Mouse (Mus musculus): Measurements from ENCODE around the gene Lcp1.

The Lcp1 gene

DNA sequence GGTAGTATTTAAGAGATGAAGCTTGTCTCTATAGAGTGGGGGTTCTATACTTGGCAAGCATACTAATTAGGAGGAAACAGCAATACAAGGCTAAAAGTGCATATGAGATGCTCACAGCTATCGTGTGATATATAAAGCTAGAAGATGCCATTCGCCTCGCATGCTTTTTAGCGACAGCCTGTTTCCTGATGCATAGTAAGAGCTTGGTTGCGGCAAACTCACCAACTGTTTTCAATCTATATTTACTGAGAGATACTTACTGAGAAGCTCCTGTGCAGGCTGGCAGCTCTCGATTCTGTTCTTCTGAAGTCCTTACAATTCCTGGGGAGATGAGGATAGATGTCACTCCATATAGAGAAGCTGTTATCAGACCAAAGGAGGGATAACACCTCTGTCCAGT, 148.8 kb downstream of the Lcp1 start:
- DNase-seq (ENCODE audit: low spot score in 2 of 2), result peak; percentile 51 to 79

GRCm38 (mm10) chr14:75280406-75280805, 149.5 kb downstream of the Lcp1 start:
- DNase-seq (ENCODE audit: low spot score in 2 of 2), result no peak
